Mouse (Mus musculus) hindbrain, embryonic 12.5 days (tissue): ENCODE measurements around the gene Stx3. TPM values are rescaled to one million over a fixed set of nuclear protein-coding genes. Genes with fewer than 3 reads are reported as not detected.

Source experiments
- ATAC-seq: fragments of 200-750 bp; cut with Nextera tagmentation; 2 replicates; pipeline ENCODE4 v1.8.0; 2017; ENCODE audit warnings: moderate TSS enrichment; ENCODE audit not compliant: low FRiP score
- H3K27ac ChIP-seq: fragments of 300-500 bp; sonication (generic); 2 replicates; pipeline ENCODE4 v1.5.1; 2016; ENCODE audit warnings: mild to moderate bottlenecking
- H3K27me3 ChIP-seq: fragments of 300-500 bp; sonication (generic); 2 replicates; pipeline ENCODE4 v1.6.1; 2016; ENCODE audit warnings: mild to moderate bottlenecking
- H3K36me3 ChIP-seq: fragments of 300-500 bp; sonication (generic); 2 replicates; pipeline ENCODE4 v1.6.1; 2016; ENCODE audit warnings: mild to moderate bottlenecking
- H3K4me1 ChIP-seq: fragments of 300-500 bp; sonication (generic); 2 replicates; pipeline ENCODE4 v1.6.1; 2016
- H3K4me2 ChIP-seq: fragments of 300-500 bp; sonication (generic); replicated peaks from 2 replicates; pipeline ENCODE4 v1.6.1; 2016; ENCODE audit warnings: mild to moderate bottlenecking
- H3K4me3 ChIP-seq: fragments of 300-500 bp; sonication (generic); 2 replicates; pipeline ENCODE4 v1.5.1; 2016; ENCODE audit warnings: mild to moderate bottlenecking
- H3K9ac ChIP-seq: fragments of 300-500 bp; sonication (generic); 2 replicates; pipeline ENCODE4 v1.6.1; 2016; ENCODE audit warnings: mild to moderate bottlenecking, moderate library complexity
- H3K9me3 ChIP-seq: fragments of 300-500 bp; sonication (generic); replicated peaks from 2 replicates; pipeline ENCODE4 v1.6.1; 2016; ENCODE audit warnings: mild to moderate bottlenecking
- WGBS: fragments of 180-500 bp; shearing (Covaris S2); methylation state at CpG from one replicate; pipeline ENCODE4 v1.1.7; 2016; 5-methylcytosine and 5-hydroxymethylcytosine counted together
- polyA plus RNA-seq: library from polyadenylated mRNA; unstranded; fragments of >200 nt; fragmentation: Nextera tagmentation; extraction: Ambion mirVana; gene quantifications from 2 replicates; pipeline ENCODE4 v1.2.1, GENCODE M21; 2016

Stx3 gene
- polyA plus RNA-seq, 1 experiment from 2014 or later: 8.6 TPM

- no peak overlapping the region for H3K9ac ChIP-seq
- peak overlapping the region; percentile 74 for H3K4me3 ChIP-seq
- ATAC-seq: no peak
- peak overlapping the region; percentile 88 for H3K4me2 ChIP-seq
- H3K9me3 ChIP-seq: no peaks in the 10 kb centered on the region
- WGBS: 11% methylated on average over 5 of the region's 5 CpGs
- no peak overlapping the region for H3K27ac ChIP-seq
- H3K27me3 ChIP-seq: peaks cover 44% of the 10 kb centered on the region
- peaks cover 15% of the 10 kb centered on the region; the same call in 1 of the 2 replicates for H3K4me1 ChIP-seq
- H3K36me3 ChIP-seq: no peaks in the 10 kb centered on the region
Observed at GRCm38 (mm10) chr19:11817586-11817985, 1.6 kb downstream of the Stx3 start.

- Histone ChIP-seq H3K4me2 (no peak overlapping the region), H3K9me3 (no peaks in the 10 kb centered on the region), H3K4me1 (peaks cover 18% of the 10 kb centered on the region; the same call in 1 of the 2 replicates), H3K27ac (no peak overlapping the region), H3K27me3 (peaks cover 44% of the 10 kb centered on the region), H3K36me3 (no peaks in the 10 kb centered on the region), H3K4me3 (no peak overlapping the region), H3K9ac (no peak overlapping the region)
- 49% methylated on average over 6 of the region's 6 CpGs for WGBS
- ATAC-seq: no peak
Observed at GRCm38 (mm10) chr19:11816706-11817105, 2.5 kb downstream of the Stx3 start.

GRCm38 (mm10) chr19:11814742-11815333 lies 4.4 kb downstream of the Stx3 start:
- H3K4me1 ChIP-seq: peaks cover 14% of the 10 kb centered on the region; the same call in 1 of the 2 replicates
- ATAC-seq: no peak
- H3K27ac ChIP-seq: no peak overlapping the region
- no peaks in the 10 kb centered on the region for H3K9me3 ChIP-seq
- no peak overlapping the region for H3K4me2 ChIP-seq
- peaks cover 39% of the 10 kb centered on the region for H3K27me3 ChIP-seq
- H3K9ac ChIP-seq: no peak overlapping the region
- H3K36me3 ChIP-seq: no peaks in the 10 kb centered on the region
- WGBS: 69% methylated on average over 6 of the region's 6 CpGs
- H3K4me3 ChIP-seq: no peak overlapping the region

- 11% methylated on average over 8 of the region's 8 CpGs for WGBS
- Histone ChIP-seq H3K9ac (no peak overlapping the region), H3K27ac (no peak overlapping the region), H3K4me3 (no peak overlapping the region), H3K27me3 (peaks cover 29% of the 10 kb centered on the region), H3K4me2 (no peak overlapping the region), H3K9me3 (no peaks in the 10 kb centered on the region), H3K36me3 (no peaks in the 10 kb centered on the region), H3K4me1 (peaks cover 5% of the 10 kb centered on the region; the same call in 1 of the 2 replicates)
- ATAC-seq: no peak
Observed at GRCm38 (mm10) chr19:11813649-11814048, 5.6 kb downstream of the Stx3 start.

GRCm38 (mm10) chr19:11813136-11813535 lies 6.1 kb downstream of the Stx3 start:
- WGBS: 73% methylated on average over 4 of the region's 4 CpGs
- H3K27me3 ChIP-seq: peaks cover 24% of the 10 kb centered on the region
- no peaks in the 10 kb centered on the region for H3K9me3 ChIP-seq
- H3K4me1 ChIP-seq: peaks cover 5% of the 10 kb centered on the region; the same call in 1 of the 2 replicates
- H3K9ac ChIP-seq: no peak overlapping the region
- H3K36me3 ChIP-seq: no peaks in the 10 kb centered on the region
- no peak overlapping the region for H3K4me2 ChIP-seq
- H3K27ac ChIP-seq: no peak overlapping the region
- H3K4me3 ChIP-seq: no peak overlapping the region
- no peak for ATAC-seq

GRCm38 (mm10) chr19:11811688-11812365 lies 7.4 kb downstream of the Stx3 start:
- 46% methylated on average over 5 of the region's 5 CpGs for WGBS
- Histone ChIP-seq H3K9ac (no peak overlapping the region), H3K4me2 (no peak overlapping the region), H3K4me3 (no peak overlapping the region), H3K4me1 (peaks cover 3% of the 10 kb centered on the region; the same call in 1 of the 2 replicates), H3K36me3 (no peaks in the 10 kb centered on the region), H3K27ac (no peak overlapping the region), H3K27me3 (peaks cover 11% of the 10 kb centered on the region), H3K9me3 (no peaks in the 10 kb centered on the region)
- ATAC-seq: peak; percentile 94

- peaks cover 3% of the 10 kb centered on the region; the same call in 1 of the 2 replicates for H3K4me1 ChIP-seq
- no peaks in the 10 kb centered on the region for H3K9me3 ChIP-seq
- H3K4me2 ChIP-seq: no peak overlapping the region
- no peak overlapping the region for H3K9ac ChIP-seq
- ATAC-seq: no peak
- H3K4me3 ChIP-seq: no peak overlapping the region
- H3K27me3 ChIP-seq: peaks cover 2% of the 10 kb centered on the region
- no peak overlapping the region for H3K27ac ChIP-seq
- no peaks in the 10 kb centered on the region for H3K36me3 ChIP-seq
- 89% methylated on average over 1 of the region's 1 CpGs for WGBS
Observed at GRCm38 (mm10) chr19:11810856-11811255, 8.3 kb downstream of the Stx3 start.

GRCm38 (mm10) chr19:11810003-11810758 lies 9.0 kb downstream of the Stx3 start:
- Histone ChIP-seq H3K36me3 (no peaks in the 10 kb centered on the region), H3K4me3 (no peak overlapping the region), H3K4me2 (no peak overlapping the region), H3K4me1 (peaks cover 3% of the 10 kb centered on the region; the same call in 1 of the 2 replicates), H3K9ac (no peak overlapping the region), H3K27me3 (no peaks in the 10 kb centered on the region), H3K9me3 (no peaks in the 10 kb centered on the region), H3K27ac (no peak overlapping the region)
- 80% methylated on average over 5 of the region's 5 CpGs for WGBS
- no peak for ATAC-seq

GRCm38 (mm10) chr19:11808452-11808851 lies 10.8 kb downstream of the Stx3 start:
- no peaks in the 10 kb centered on the region for H3K27me3 ChIP-seq
- 81% methylated on average over 2 of the region's 2 CpGs for WGBS
- no peak overlapping the region for H3K27ac ChIP-seq
- no peaks in the 10 kb centered on the region for H3K36me3 ChIP-seq
- no peak overlapping the region for H3K9ac ChIP-seq
- no peaks in the 10 kb centered on the region for H3K9me3 ChIP-seq
- no peak overlapping the region for H3K4me2 ChIP-seq
- peaks cover 3% of the 10 kb centered on the region; the same call in 1 of the 2 replicates for H3K4me1 ChIP-seq
- ATAC-seq: no peak
- no peak overlapping the region for H3K4me3 ChIP-seq

GRCm38 (mm10) chr19:11807822-11808221 lies 11.4 kb downstream of the Stx3 start:
- no peak for ATAC-seq
- H3K9ac ChIP-seq: no peak overlapping the region
- WGBS: 27% methylated on average over 6 of the region's 6 CpGs
- peaks cover 3% of the 10 kb centered on the region; the same call in 1 of the 2 replicates for H3K4me1 ChIP-seq
- H3K4me3 ChIP-seq: no peak overlapping the region
- H3K9me3 ChIP-seq: no peaks in the 10 kb centered on the region
- H3K27me3 ChIP-seq: no peaks in the 10 kb centered on the region
- H3K36me3 ChIP-seq: no peaks in the 10 kb centered on the region
- no peak overlapping the region for H3K4me2 ChIP-seq
- no peak overlapping the region for H3K27ac ChIP-seq

- Histone ChIP-seq H3K4me2 (no peak overlapping the region), H3K4me1 (peaks cover 3% of the 10 kb centered on the region; the same call in 1 of the 2 replicates), H3K27me3 (no peaks in the 10 kb centered on the region), H3K9me3 (no peaks in the 10 kb centered on the region), H3K9ac (no peak overlapping the region), H3K4me3 (no peak overlapping the region), H3K27ac (no peak overlapping the region), H3K36me3 (no peaks in the 10 kb centered on the region)
- ATAC-seq: no peak
- 72% methylated on average over 2 of the region's 2 CpGs for WGBS
Observed at GRCm38 (mm10) chr19:11807251-11807650, 12.0 kb downstream of the Stx3 start.

- Histone ChIP-seq H3K4me3 (no peak overlapping the region), H3K4me2 (no peak overlapping the region), H3K9me3 (no peaks in the 10 kb centered on the region), H3K4me1 (no peaks in the 10 kb centered on the region), H3K27me3 (no peaks in the 10 kb centered on the region), H3K9ac (no peak overlapping the region), H3K27ac (no peak overlapping the region), H3K36me3 (no peaks in the 10 kb centered on the region)
- 67% methylated on average over 1 of the region's 1 CpGs for WGBS
- no peak for ATAC-seq
Observed at GRCm38 (mm10) chr19:11804423-11804822, 14.8 kb downstream of the Stx3 start.
